In genomic region chr7:127708207-127709078, GRCm38 (mm10) we compare ENCODE assay signal across 8 mouse cellular contexts. TPM values are rescaled to one million over a fixed set of nuclear protein-coding genes. Genes with fewer than 3 reads are reported as not detected.
DNase-seq lines count a peak whose midpoint lies in the region; ATAC-seq lines count a peak whose summit lies in the region.

TSS of gene Bcl7c (minus strand) at chr7:127708933.

- peak within 1 kb of the TSS; percentile 83 for H3K9ac ChIP-seq in intestine, embryonic 16.5 days (ENCODE audit: low read depth, low read length)
- peak within 1 kb of the TSS; percentile 85 for H3K9ac ChIP-seq in midbrain, embryonic 11.5 days (ENCODE audit: low read length)

- peak; percentile 86 for DNase-seq in layer of hippocampus, adult 11-12 months (ENCODE audit: low spot score)
- no peak for DNase-seq in layer of hippocampus, adult 9-10 months (ENCODE audit: low spot score)
- peak; percentile 96 for DNase-seq in embryo, embryonic 9.5 days (ENCODE audit: extremely low spot score)
- DNase-seq in gastrocnemius, postnatal 4 days (ENCODE audit: low spot score in 2 of 2), result peak; percentile 89 to 92
- peak; percentile 91 for DNase-seq in left cerebral cortex, postnatal 4 days
- peak; percentile 98 for DNase-seq in midbrain, embryonic 11.5 days (ENCODE audit: low spot score, missing footprints)
- DNase-seq in right cerebral cortex, postnatal 4 days, result peak; percentile 89

- intact Hi-C loops in left cerebral cortex, postnatal 4 days (cut with DNase I), result loop anchor here (2.0 kb wide), 1 partner anchor 30 kb away; no protein-coding TSS in a partner anchor

- H3K9me3 ChIP-seq in intestine, embryonic 16.5 days (ENCODE audit: control insufficient read depth, low read length), result no peaks in the 10 kb centered on the region
- H3K9me3 ChIP-seq in midbrain, embryonic 11.5 days (ENCODE audit: control insufficient read depth, low read length), result no peaks in the 10 kb centered on the region

- H3K4me3 ChIP-seq in intestine, embryonic 16.5 days (ENCODE audit: low read length), result peak within 1 kb of the TSS; percentile 74
- H3K4me3 ChIP-seq in midbrain, embryonic 11.5 days (ENCODE audit: low read depth, low read length), result peak within 1 kb of the TSS; percentile 74

- H3K4me2 ChIP-seq in intestine, embryonic 16.5 days (ENCODE audit: low read depth, low read length), result peak within 1 kb of the TSS; percentile 79
- H3K4me2 ChIP-seq in midbrain, embryonic 11.5 days, result peak within 1 kb of the TSS; percentile 59

- under 1% methylated on average over 83 of the region's 90 CpGs for WGBS in intestine, embryonic 16.5 days
- under 1% methylated on average over 79 of the region's 90 CpGs for WGBS in midbrain, embryonic 11.5 days

- H3K27ac ChIP-seq in intestine, embryonic 16.5 days (ENCODE audit: low read length), result peak within 1 kb of the TSS; percentile 97
- peak within 1 kb of the TSS; percentile 93 for H3K27ac ChIP-seq in midbrain, embryonic 11.5 days (ENCODE audit: low read depth, low read length)

- peaks cover 33% of the 10 kb centered on the region for H3K4me1 ChIP-seq in intestine, embryonic 16.5 days (ENCODE audit: control insufficient read depth, insufficient read depth, low read length)
- H3K4me1 ChIP-seq in midbrain, embryonic 11.5 days (ENCODE audit: control insufficient read depth, insufficient read depth, low read length), result peaks cover 22% of the 10 kb centered on the region

- no peaks in the 10 kb centered on the region for H3K27me3 ChIP-seq in intestine, embryonic 16.5 days (replicated peaks; ENCODE audit: control insufficient read depth, insufficient read depth, low read length)
- no peaks in the 10 kb centered on the region for H3K27me3 ChIP-seq in midbrain, embryonic 11.5 days (ENCODE audit: control insufficient read depth, insufficient read depth, low read length)

- peaks cover 4% of the 10 kb centered on the region; the same call in 1 of the 2 replicates for H3K36me3 ChIP-seq in intestine, embryonic 16.5 days (ENCODE audit: control insufficient read depth, insufficient read depth, low read length)
- no peaks in the 10 kb centered on the region; the same call in 1 of the 2 replicates for H3K36me3 ChIP-seq in midbrain, embryonic 11.5 days (ENCODE audit: control insufficient read depth, insufficient read depth, low read length)

- peak; percentile 89 for ATAC-seq in intestine, embryonic 16.5 days
- ATAC-seq in midbrain, embryonic 11.5 days (ENCODE audit: low FRiP score), result peak; percentile 88

RNA-seq across cellular contexts. Expression of gene Bcl7c, which starts in this region (rescaled TPM):
- 100 to 1,000 TPM; 112 to 132 TPM for total RNA-seq in gastrocnemius, postnatal 4 days (2021)
- 24.9 and 34.5 TPM in 2 replicates for polyA plus RNA-seq in intestine, embryonic 16.5 days (2015; fragmentation: Nextera tagmentation; extraction: Ambion mirVana)
- 10 to 100 TPM; 87.2 to 94.3 TPM for total RNA-seq in left cerebral cortex, postnatal 4 days (2021)
- 44.3 and 52.2 TPM in 2 replicates for polyA plus RNA-seq in midbrain, embryonic 11.5 days (2014; fragmentation: Nextera tagmentation; extraction: Ambion mirVana)
